Mouse (Mus musculus) CH12.LX (cell line): ENCODE results near the gene Gtdc1.

ENCODE experiments used
- CHD1 ChIP-seq: IDR thresholded peaks from 2 replicates; pipeline ENCODE4 v1.6.1; 2012; ENCODE audit warnings: low read depth, low read length, improper control_type of control experiment, inconsistent platforms
- CTCF ChIP-seq, 2 experiments: IDR thresholded peaks in 1 of 2; conservative IDR thresholded peaks in 1 of 2; 2 replicates each; pipeline ENCODE4 v1.5.1; 2011 to 2012; ENCODE audit warnings: low read depth in 2 of 2, low read length in 2 of 2, improper control_type of control experiment in 1 of 2, inconsistent platforms in 1 of 2, mild to moderate bottlenecking in 1 of 2, moderate library complexity in 1 of 2
- ELF1 ChIP-seq: IDR thresholded peaks from 2 replicates; pipeline ENCODE4 v1.6.1; 2014; ENCODE audit warnings: low read depth, mild to moderate bottlenecking, inconsistent platforms, low read length, improper control_type of control experiment
- IRF4 ChIP-seq: IDR thresholded peaks from 2 replicates; pipeline ENCODE4 v1.6.1; 2014; ENCODE audit warnings: low read depth, mild to moderate bottlenecking, inconsistent platforms, low read length, improper control_type of control experiment
- JUN ChIP-seq: IDR thresholded peaks from 2 replicates; pipeline ENCODE4 v1.6.1; 2011; ENCODE audit warnings: low read depth, mild to moderate bottlenecking, low read length, improper control_type of control experiment, moderate library complexity; ENCODE audit not compliant: insufficient read depth
- MAZ ChIP-seq: IDR thresholded peaks from 2 replicates; pipeline ENCODE4 v1.6.1; 2012; ENCODE audit warnings: low read depth, mild to moderate bottlenecking, inconsistent platforms, low read length, improper control_type of control experiment, moderate library complexity
- MEF2A ChIP-seq: IDR thresholded peaks from 2 replicates; pipeline ENCODE4 v1.6.1; 2014; ENCODE audit warnings: low read depth, mild to moderate bottlenecking, inconsistent platforms, low read length, improper control_type of control experiment, borderline replicate concordance
- MYC ChIP-seq: IDR thresholded peaks from 2 replicates; pipeline ENCODE4 v1.6.1; 2011; ENCODE audit warnings: low read depth, mild to moderate bottlenecking, improper control_type of control experiment, low read length
- POLR2A ChIP-seq: IDR thresholded peaks from 2 replicates; pipeline ENCODE4 v1.6.1; 2011; ENCODE audit warnings: low read depth, mild to moderate bottlenecking, improper control_type of control experiment, low read length
- RAD21 ChIP-seq: IDR thresholded peaks from 2 replicates; pipeline ENCODE4 v1.6.1; 2011; ENCODE audit warnings: low read depth, mild to moderate bottlenecking, low read length, improper control_type of control experiment, moderate library complexity
- TBP ChIP-seq: conservative IDR thresholded peaks from 2 replicates; pipeline ENCODE4 v1.6.1; 2011; ENCODE audit warnings: low read depth, low read length, improper control_type of control experiment

DNA sequence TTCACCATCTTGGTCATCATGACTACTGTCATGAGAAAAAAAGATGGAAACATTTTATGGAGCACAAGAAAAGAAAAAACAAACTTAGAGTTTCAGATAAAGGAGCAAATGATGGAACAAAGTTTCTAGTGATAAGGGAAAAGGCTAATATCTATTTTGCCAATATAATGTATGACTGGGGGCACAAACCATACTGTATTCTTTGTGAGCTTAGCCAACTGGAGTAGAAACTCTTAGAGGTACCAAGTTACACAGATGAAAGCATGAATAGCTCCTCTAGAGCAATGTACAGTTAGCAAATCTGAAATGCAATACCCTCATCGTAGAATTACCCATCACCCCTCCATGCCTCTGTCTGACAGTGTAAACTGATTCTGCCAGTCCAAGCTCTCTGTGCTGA is 26.7 kb upstream of the Gtdc1 start:
- TF ChIP-seq MAZ (no peak), CTCF (conservative IDR thresholded peaks at IDR 0.05 in 1 of 2, IDR thresholded peaks at IDR 0.05 in 1 of 2; ENCODE audit: low read depth in 2 of 2, low read length in 2 of 2) (no peak), MEF2A (0 out of 2 replicates have a peak, but pooled peaks have one; percentile 41), TBP (no peak), JUN (no peak), IRF4 (no peak), MYC (0 out of 2 replicates have a peak, but pooled peaks have one; percentile 35), ELF1 (no peak), POLR2A (no peak), CHD1 (peak; percentile 78; the same call in 1 of the 2 replicates), RAD21 (no peak; the same call in 1 of the 2 replicates)
